Mouse (Mus musculus) liver, adult 2 months (tissue): ENCODE measurements around the gene Gm826.

ENCODE experiments used
- CTCF ChIP-seq: fragments of 200-500 bp; IDR thresholded peaks from 2 replicates; pipeline ENCODE4 v1.5.1; 2011; ENCODE audit warnings: low read depth, low read length, control low read depth
- POLR2A ChIP-seq: fragments of 200-500 bp; IDR thresholded peaks from 2 replicates; pipeline ENCODE4 v1.6.1; 2011; ENCODE audit warnings: low read length, control low read depth; ENCODE audit not compliant: insufficient read depth; ENCODE audit errors: extremely low read depth

DNA sequence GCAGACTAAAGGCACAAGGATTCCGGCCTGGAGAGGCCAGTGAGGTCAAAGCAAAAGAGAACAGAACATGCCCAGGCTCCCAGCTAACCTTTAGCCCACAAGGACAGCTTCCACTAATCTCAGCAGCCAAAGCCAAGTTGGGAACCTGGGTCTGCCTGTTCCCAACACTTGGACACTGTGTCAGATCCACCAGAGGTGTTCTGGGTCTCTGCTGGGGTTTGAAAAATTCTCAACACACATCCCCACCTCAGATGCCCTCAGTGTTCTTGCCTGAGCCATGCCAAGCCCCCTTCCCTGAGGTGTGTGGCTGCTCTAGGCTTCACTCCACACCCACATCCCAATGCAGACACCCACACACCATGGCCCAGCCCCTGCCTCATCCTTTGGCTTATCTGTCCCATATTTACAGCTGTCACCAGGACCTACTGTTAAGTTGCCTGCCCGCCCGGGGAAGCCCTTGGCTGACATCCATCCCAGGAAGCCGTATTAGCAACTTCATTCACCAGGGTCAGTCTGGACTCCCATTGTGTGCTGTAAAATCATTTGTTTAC lies at the start of gene Gm826:
- TF ChIP-seq CTCF (no peak), POLR2A (no peak)
